Mouse (Mus musculus) CH12.LX (cell line): ENCODE results near the gene Wfikkn1. TPM values are rescaled to one million over a fixed set of nuclear protein-coding genes. Genes with fewer than 3 reads are reported as not detected.

Experiments used
- DNase-seq: peaks from one replicate; pipeline ENCODE4 v3.0.0-alpha.2; 2013; ENCODE audit errors: extremely low read depth
- H3K27ac ChIP-seq: 2 replicates; pipeline ENCODE4 v1.5.1; 2012; ENCODE audit warnings: low read depth, mild to moderate bottlenecking, control low read depth, moderate library complexity; ENCODE audit not compliant: insufficient read depth
- H3K27me3 ChIP-seq: replicated peaks from 2 replicates; pipeline ENCODE3; 2012; ENCODE audit warnings: inconsistent platforms
- H3K36me3 ChIP-seq, 2 experiments: replicated peaks in 1 of 2; 2 replicates each; pipeline versions ENCODE3 to v1.6.1; 2012; ENCODE audit warnings: inconsistent platforms in 1 of 2, low read length in 1 of 2, mild to moderate bottlenecking in 1 of 2, mixed read lengths in 1 of 2, moderate library complexity in 1 of 2; ENCODE audit not compliant: control insufficient read depth in 1 of 2, insufficient read depth in 1 of 2
- H3K4me1 ChIP-seq, 2 experiments: 2 replicates each; pipeline ENCODE4 v1.6.1; 2012; ENCODE audit warnings: inconsistent platforms in 1 of 2, moderate library complexity in 1 of 2; ENCODE audit not compliant: insufficient read depth in 2 of 2, control insufficient read depth in 1 of 2
- H3K4me2 ChIP-seq: 2 replicates; pipeline ENCODE4 v1.6.1; 2012; ENCODE audit warnings: low read depth, mild to moderate bottlenecking, control low read depth; ENCODE audit not compliant: poor library complexity, insufficient read depth, severe bottlenecking
- H3K4me3 ChIP-seq, 3 experiments: fragments of 150-350 bp in 1 of 3; sonication (generic) in 1 of 3; replicated peaks in 1 of 3; 2 replicates each; pipeline versions ENCODE3 to v1.5.1; 2011 to 2012; ENCODE audit warnings: low read depth in 2 of 3, low read length in 2 of 3, mild to moderate bottlenecking in 2 of 3, moderate library complexity in 2 of 3, control low read depth in 1 of 3, improper control_type of control experiment in 1 of 3, inconsistent platforms in 1 of 3, mixed read lengths in 1 of 3; ENCODE audit not compliant: poor library complexity in 1 of 3
- H3K79me2 ChIP-seq: replicated peaks from 2 replicates; pipeline ENCODE4 v1.6.1; 2012; ENCODE audit warnings: mild to moderate bottlenecking, moderate library complexity; ENCODE audit not compliant: control insufficient read depth, poor library complexity, insufficient read depth, severe bottlenecking; ENCODE audit errors: extremely low read depth
- H3K9ac ChIP-seq: 2 replicates; pipeline ENCODE4 v1.6.1; 2012; ENCODE audit warnings: low read depth, mild to moderate bottlenecking, control low read depth, moderate library complexity; ENCODE audit not compliant: insufficient read depth
- H3K9me3 ChIP-seq: replicated peaks from 2 replicates; pipeline ENCODE3; 2012; ENCODE audit warnings: low read length, inconsistent platforms, mixed read lengths
- BHLHE40 ChIP-seq: IDR thresholded peaks from 2 replicates; pipeline ENCODE4 v1.6.1; 2011; ENCODE audit warnings: mild to moderate bottlenecking, low read depth, low read length, improper control_type of control experiment
- CHD1 ChIP-seq: IDR thresholded peaks from 2 replicates; pipeline ENCODE4 v1.6.1; 2012; ENCODE audit warnings: low read depth, low read length, improper control_type of control experiment, inconsistent platforms
- CHD2 ChIP-seq: IDR thresholded peaks from 2 replicates; pipeline ENCODE4 v1.6.1; 2011; ENCODE audit warnings: low read length, improper control_type of control experiment
- CTCF ChIP-seq, 2 experiments: IDR thresholded peaks in 1 of 2; conservative IDR thresholded peaks in 1 of 2; 2 replicates each; pipeline ENCODE4 v1.5.1; 2011 to 2012; ENCODE audit warnings: low read depth in 2 of 2, low read length in 2 of 2, improper control_type of control experiment in 1 of 2, inconsistent platforms in 1 of 2, mild to moderate bottlenecking in 1 of 2, moderate library complexity in 1 of 2
- E2F4 ChIP-seq: IDR thresholded peaks from 2 replicates; pipeline ENCODE4 v1.6.1; 2011; ENCODE audit warnings: low read depth, low read length, improper control_type of control experiment; ENCODE audit not compliant: insufficient replicate concordance
- ELF1 ChIP-seq: IDR thresholded peaks from 2 replicates; pipeline ENCODE4 v1.6.1; 2014; ENCODE audit warnings: low read depth, mild to moderate bottlenecking, inconsistent platforms, low read length, improper control_type of control experiment
- EP300 ChIP-seq: IDR thresholded peaks from 2 replicates; pipeline ENCODE4 v1.6.1; 2011; ENCODE audit warnings: low read length, improper control_type of control experiment
- ETS1 ChIP-seq: conservative IDR thresholded peaks from 2 replicates; pipeline ENCODE4 v1.6.1; 2012; ENCODE audit warnings: low read depth, mild to moderate bottlenecking, inconsistent platforms, low read length, improper control_type of control experiment, moderate library complexity
- GABPA ChIP-seq: IDR thresholded peaks from 2 replicates; pipeline ENCODE4 v1.6.1; 2012; ENCODE audit warnings: low read depth, low read length, improper control_type of control experiment, inconsistent platforms; ENCODE audit not compliant: insufficient replicate concordance
- HCFC1 ChIP-seq: IDR thresholded peaks from 2 replicates; pipeline ENCODE4 v1.6.1; 2012; ENCODE audit warnings: low read depth, mild to moderate bottlenecking, inconsistent platforms, low read length, improper control_type of control experiment
- IRF4 ChIP-seq: IDR thresholded peaks from 2 replicates; pipeline ENCODE4 v1.6.1; 2014; ENCODE audit warnings: low read depth, mild to moderate bottlenecking, inconsistent platforms, low read length, improper control_type of control experiment
- JUN ChIP-seq: IDR thresholded peaks from 2 replicates; pipeline ENCODE4 v1.6.1; 2011; ENCODE audit warnings: low read depth, mild to moderate bottlenecking, low read length, improper control_type of control experiment, moderate library complexity; ENCODE audit not compliant: insufficient read depth
- JUND ChIP-seq: conservative IDR thresholded peaks from 2 replicates; pipeline ENCODE4 v1.6.1; 2011; ENCODE audit warnings: low read depth, low read length, improper control_type of control experiment
- KAT2A ChIP-seq: IDR thresholded peaks from 2 replicates; pipeline ENCODE4 v1.6.1; 2012; ENCODE audit warnings: low read length, improper control_type of control experiment, inconsistent platforms; ENCODE audit not compliant: insufficient replicate concordance
- MAFK ChIP-seq: IDR thresholded peaks from 2 replicates; pipeline ENCODE4 v1.6.1; 2011; ENCODE audit warnings: low read length, improper control_type of control experiment; ENCODE audit not compliant: insufficient replicate concordance
- MAX ChIP-seq: IDR thresholded peaks from 2 replicates; pipeline ENCODE4 v1.6.1; 2011; ENCODE audit warnings: low read length, improper control_type of control experiment
- MAZ ChIP-seq: IDR thresholded peaks from 2 replicates; pipeline ENCODE4 v1.6.1; 2012; ENCODE audit warnings: low read depth, mild to moderate bottlenecking, inconsistent platforms, low read length, improper control_type of control experiment, moderate library complexity
- MEF2A ChIP-seq: IDR thresholded peaks from 2 replicates; pipeline ENCODE4 v1.6.1; 2014; ENCODE audit warnings: low read depth, mild to moderate bottlenecking, inconsistent platforms, low read length, improper control_type of control experiment, borderline replicate concordance
- MXI1 ChIP-seq: IDR thresholded peaks from 2 replicates; pipeline ENCODE4 v1.6.1; 2011; ENCODE audit warnings: mild to moderate bottlenecking, low read depth, low read length, improper control_type of control experiment
- MYC ChIP-seq: IDR thresholded peaks from 2 replicates; pipeline ENCODE4 v1.6.1; 2011; ENCODE audit warnings: low read depth, mild to moderate bottlenecking, improper control_type of control experiment, low read length
- NELFE ChIP-seq: IDR thresholded peaks from 2 replicates; pipeline ENCODE4 v1.6.1; 2011; ENCODE audit warnings: low read depth, low read length, improper control_type of control experiment
- NRF1 ChIP-seq: IDR thresholded peaks from 2 replicates; pipeline ENCODE4 v1.6.1; 2014; ENCODE audit warnings: low read depth, mild to moderate bottlenecking, inconsistent platforms, low read length, improper control_type of control experiment, moderate library complexity
- PAX5 ChIP-seq: IDR thresholded peaks from 2 replicates; pipeline ENCODE4 v1.6.1; 2012; ENCODE audit warnings: low read length, inconsistent platforms, mixed read lengths
- POLR2A ChIP-seq: IDR thresholded peaks from 2 replicates; pipeline ENCODE4 v1.6.1; 2011; ENCODE audit warnings: low read depth, mild to moderate bottlenecking, improper control_type of control experiment, low read length
- POLR2AphosphoS2 ChIP-seq: IDR thresholded peaks from 2 replicates; pipeline ENCODE4 v1.6.1; 2011; ENCODE audit warnings: low read depth, low read length, improper control_type of control experiment
- RAD21 ChIP-seq: IDR thresholded peaks from 2 replicates; pipeline ENCODE4 v1.6.1; 2011; ENCODE audit warnings: low read depth, mild to moderate bottlenecking, low read length, improper control_type of control experiment, moderate library complexity
- RCOR1 ChIP-seq: conservative IDR thresholded peaks from 2 replicates; pipeline ENCODE4 v1.6.1; 2012; ENCODE audit warnings: low read depth, mild to moderate bottlenecking, inconsistent platforms, low read length, improper control_type of control experiment
- SIN3A ChIP-seq: IDR thresholded peaks from 2 replicates; pipeline ENCODE4 v1.6.1; 2012; ENCODE audit warnings: low read length, improper control_type of control experiment, inconsistent platforms
- SMC3 ChIP-seq: IDR thresholded peaks from 2 replicates; pipeline ENCODE4 v1.6.1; 2011; ENCODE audit warnings: low read depth, low read length, improper control_type of control experiment
- TBP ChIP-seq: conservative IDR thresholded peaks from 2 replicates; pipeline ENCODE4 v1.6.1; 2011; ENCODE audit warnings: low read depth, low read length, improper control_type of control experiment
- TCF12 ChIP-seq: IDR thresholded peaks from 2 replicates; pipeline ENCODE4 v1.6.1; 2014; ENCODE audit warnings: low read depth, mild to moderate bottlenecking, inconsistent platforms, low read length, improper control_type of control experiment
- UBTF ChIP-seq: IDR thresholded peaks from 2 replicates; pipeline ENCODE4 v1.6.1; 2012; ENCODE audit warnings: low read depth, mild to moderate bottlenecking, inconsistent platforms, low read length, improper control_type of control experiment, moderate library complexity
- USF1 ChIP-seq: IDR thresholded peaks from 2 replicates; pipeline ENCODE4 v1.6.1; 2014; ENCODE audit warnings: low read depth, mild to moderate bottlenecking, inconsistent platforms, low read length, improper control_type of control experiment
- USF2 ChIP-seq: conservative IDR thresholded peaks from 2 replicates; pipeline ENCODE4 v1.6.1; 2011; ENCODE audit warnings: low read depth, low read length, improper control_type of control experiment
- ZC3H11A ChIP-seq: IDR thresholded peaks from 2 replicates; pipeline ENCODE4 v1.6.1; 2012; ENCODE audit warnings: low read depth, mild to moderate bottlenecking, inconsistent platforms, low read length, improper control_type of control experiment
- ZKSCAN1 ChIP-seq: IDR thresholded peaks from 2 replicates; pipeline ENCODE4 v1.6.1; 2012; ENCODE audit warnings: low read depth, inconsistent platforms, low read length, improper control_type of control experiment, borderline replicate concordance
- ZMIZ1 ChIP-seq: IDR thresholded peaks from 2 replicates; pipeline ENCODE4 v1.6.1; 2012; ENCODE audit warnings: low read depth, mild to moderate bottlenecking, inconsistent platforms, low read length, improper control_type of control experiment
- ZNF384 ChIP-seq: IDR thresholded peaks from 2 replicates; pipeline ENCODE4 v1.6.1; 2012; ENCODE audit warnings: low read depth, low read length, improper control_type of control experiment, inconsistent platforms
- dilution Hi-C: fragments of 300-500 bp; cut with MboI; formaldehyde crosslinking; loops from 2 replicates; pipeline ENCODE4 v1.14.3; 2020; ENCODE audit warnings: low sequenced_read_pairs; ENCODE audit not compliant: extremely low pct_unique_long_range_greater_than_20kb, extremely low pct_ligation_motif_present
- in situ Hi-C: fragments of 300-500 bp; cut with MboI; formaldehyde crosslinking; loops from 3 replicates; pipeline ENCODE4 v1.14.3; 2019; ENCODE audit warnings: low sequenced_read_pairs, low pct_ligation_motif_present, low pct_unique_long_range_greater_than_20kb, mixed read lengths
- polyA plus RNA-seq: library from polyadenylated mRNA; unstranded; fragments of >175 nt; gene quantifications from 2 replicates; pipeline ENCODE4 v1.2.1, GENCODE M21; 2012; ENCODE audit warnings: low read depth; ENCODE audit not compliant: insufficient read length
- total RNA-seq, 2 experiments: library from RNA; depleted of rRNA; stranded (reverse); fragments of 300-350 nt in 1 of 2; fragments of >200 nt in 1 of 2; gene quantifications; 2 replicates each; pipeline ENCODE4 v1.2.3; 2012 to 2014

Gene Wfikkn1
- total and polyA plus RNA-seq, 3 experiments = 0.34 to 0.69 TPM; not detected in 1

DNA sequence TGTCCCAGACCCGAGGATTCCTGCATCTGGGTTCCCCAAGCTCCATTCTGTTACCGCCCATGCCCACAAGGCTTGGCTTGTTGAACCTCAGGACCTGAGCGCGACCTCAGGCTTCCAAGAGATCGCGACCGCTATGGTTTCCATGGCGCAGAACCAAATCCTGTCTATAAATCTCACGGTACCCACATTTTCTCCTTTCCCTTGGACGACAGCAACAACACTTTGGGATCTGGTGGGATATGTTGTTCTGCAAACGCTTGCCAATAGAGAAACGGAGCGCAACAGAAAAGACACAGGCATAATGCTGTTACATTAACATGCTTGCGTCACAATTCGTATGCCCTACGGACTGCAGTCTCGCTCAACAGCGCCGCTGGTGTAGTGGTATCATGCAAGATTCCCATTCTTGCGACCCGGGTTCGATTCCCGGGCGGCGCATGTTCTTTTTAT lies 5.9 kb downstream of the Wfikkn1 start, which contains the start of gene Mettl26:
Mettl26 (plus strand) TSS at position 354 of the 450 bp plus-strand sequence.
- dilution Hi-C loops = no loop called here
- in situ Hi-C loops = no loop called here
- Histone ChIP-seq H3K4me2 (peak within 1 kb of the TSS; percentile 46), H3K27ac (peak within 1 kb of the TSS; percentile 73), H3K79me2 (no peaks in the 10 kb centered on the region), H3K9me3 (no peaks in the 10 kb centered on the region), H3K9ac (peak within 1 kb of the TSS; percentile 63), H3K36me3 (peaks cover 23 to 31% of the 10 kb centered on the region in 2 experiments), H3K27me3 (peaks cover 19% of the 10 kb centered on the region), H3K4me1 (peaks cover 6 to 18% of the 10 kb centered on the region in 2 experiments), H3K4me3 (peak within 1 kb of the TSS; percentile 63 to 93 (median 81))
- TF ChIP-seq BHLHE40 = no peak
- no peak for TF ChIP-seq MAZ
- no peak for TF ChIP-seq TCF12
- peak; percentile 54; the same call in 1 of the 2 replicates for TF ChIP-seq IRF4
- no peak for TF ChIP-seq MEF2A
- no peak for TF ChIP-seq CHD2
- peak; percentile 59 for TF ChIP-seq NRF1
- TF ChIP-seq SMC3 = no peak
- no peak for TF ChIP-seq GABPA
- TF ChIP-seq HCFC1 = no peak
- peak; percentile 52 for TF ChIP-seq MXI1
- no peak for TF ChIP-seq CTCF (conservative IDR thresholded peaks at IDR 0.05 in 1 of 2, IDR thresholded peaks at IDR 0.05 in 1 of 2; ENCODE audit: low read depth in 2 of 2, low read length in 2 of 2)
- TF ChIP-seq E2F4 = peak; percentile 85
- TF ChIP-seq ZMIZ1 = no peak
- TF ChIP-seq TBP = peak; percentile 100
- no peak for TF ChIP-seq ZC3H11A
- no peak for TF ChIP-seq NELFE
- no peak for TF ChIP-seq SIN3A
- TF ChIP-seq ETS1 = no peak
- no peak for TF ChIP-seq USF1
- TF ChIP-seq POLR2AphosphoS2 = no peak
- no peak for TF ChIP-seq ZKSCAN1
- no peak for TF ChIP-seq PAX5
- peak; percentile 76; the same call in 1 of the 2 replicates for TF ChIP-seq KAT2A
- no peak for TF ChIP-seq UBTF
- TF ChIP-seq MAFK = peak; percentile 96
- TF ChIP-seq POLR2A = no peak
- TF ChIP-seq USF2 = no peak
- TF ChIP-seq CHD1 = 0 out of 2 replicates have a peak, but pooled peaks have one; percentile 23
- TF ChIP-seq ZNF384 = no peak
- peak; percentile 44 for TF ChIP-seq MAX
- TF ChIP-seq ELF1 = peak; percentile 97
- no peak for TF ChIP-seq JUND
- no peak for TF ChIP-seq RAD21
- 0 out of 2 replicates have a peak, but pooled peaks have one; percentile 42 for TF ChIP-seq MYC
- TF ChIP-seq EP300 = no peak
- TF ChIP-seq JUN = no peak
- TF ChIP-seq RCOR1 = 0 out of 2 replicates have a peak, but pooled peaks have one; percentile 51
- peak; percentile 92 for DNase-seq
